Mouse (Mus musculus) MEL (cell line): ENCODE data around the gene Ap3m1. TPM values are rescaled to one million over a fixed set of nuclear protein-coding genes. Genes with fewer than 3 reads are reported as not detected.

Source experiments
- DNase-seq: peaks from one replicate; pipeline ENCODE4 v3.0.0; 2011; ENCODE audit warnings: low read depth, low spot score
- H3K27ac ChIP-seq: 2 replicates; pipeline ENCODE4 v1.5.1; 2012; ENCODE audit warnings: low read depth, mild to moderate bottlenecking, control low read depth, low read length, moderate library complexity; ENCODE audit not compliant: control insufficient read depth
- H3K27me3 ChIP-seq, 2 experiments: fragments of 150-350 bp in 1 of 2; sonication (generic) in 1 of 2; 2 replicates each; pipeline ENCODE4 v1.6.1; 2012; ENCODE audit warnings: low read length in 2 of 2, mild to moderate bottlenecking in 2 of 2, improper control_type of control experiment in 1 of 2, moderate library complexity in 1 of 2; ENCODE audit not compliant: insufficient read depth in 2 of 2, control insufficient read depth in 1 of 2
- H3K36me3 ChIP-seq, 2 experiments: 2 replicates each; pipeline ENCODE4 v1.6.1; 2012 to 2014; ENCODE audit warnings: low read length in 2 of 2, improper control_type of control experiment in 1 of 2, inconsistent platforms in 1 of 2, mild to moderate bottlenecking in 1 of 2; ENCODE audit not compliant: insufficient read depth in 2 of 2, control insufficient read depth in 1 of 2
- H3K4me1 ChIP-seq, 2 experiments: fragments of 150-350 bp in 1 of 2; sonication (generic) in 1 of 2; 2 replicates each; pipeline ENCODE4 v1.6.1; 2012; ENCODE audit warnings: low read length in 2 of 2, improper control_type of control experiment in 1 of 2, mild to moderate bottlenecking in 1 of 2; ENCODE audit not compliant: insufficient read depth in 2 of 2, control insufficient read depth in 1 of 2
- H3K4me3 ChIP-seq, 2 experiments: fragments of 150-350 bp in 1 of 2; sonication (generic) in 1 of 2; 2 replicates each; pipeline ENCODE4 v1.5.1; 2012; ENCODE audit warnings: low read depth in 2 of 2, low read length in 2 of 2, mild to moderate bottlenecking in 2 of 2, moderate library complexity in 2 of 2, control low read depth in 1 of 2, improper control_type of control experiment in 1 of 2; ENCODE audit not compliant: control insufficient read depth in 1 of 2, insufficient read depth in 1 of 2
- H3K79me2 ChIP-seq: 2 replicates; pipeline ENCODE4 v1.6.1; 2012; ENCODE audit warnings: mild to moderate bottlenecking, low read length, moderate library complexity; ENCODE audit not compliant: control insufficient read depth, poor library complexity, insufficient read depth
- H3K9ac ChIP-seq: 2 replicates; pipeline ENCODE4 v1.6.1; 2012; ENCODE audit warnings: low read depth, mild to moderate bottlenecking, control low read depth, low read length, moderate library complexity; ENCODE audit not compliant: control insufficient read depth, poor library complexity, severe bottlenecking
- H3K9me3 ChIP-seq: fragments of 150-350 bp; sonication (generic); replicated peaks from 2 replicates; pipeline ENCODE4 v1.6.1; 2012; ENCODE audit warnings: mild to moderate bottlenecking, low read length, improper control_type of control experiment, moderate library complexity; ENCODE audit not compliant: insufficient read depth
- ELF1 ChIP-seq: IDR thresholded peaks from 2 replicates; pipeline ENCODE4 v1.6.1; 2014; ENCODE audit warnings: low read depth, mild to moderate bottlenecking, inconsistent platforms, low read length, improper control_type of control experiment, moderate library complexity
- ETS1 ChIP-seq: IDR thresholded peaks from 2 replicates; pipeline ENCODE4 v1.6.1; 2012; ENCODE audit warnings: low read depth, mild to moderate bottlenecking, inconsistent platforms, low read length, improper control_type of control experiment, moderate library complexity
- HCFC1 ChIP-seq: IDR thresholded peaks from 2 replicates; pipeline ENCODE4 v1.6.1; 2012; ENCODE audit warnings: low read depth, mild to moderate bottlenecking, inconsistent platforms, low read length, improper control_type of control experiment, moderate library complexity
- MAFK ChIP-seq: IDR thresholded peaks from 2 replicates; pipeline ENCODE4 v1.6.1; 2011; ENCODE audit warnings: low read depth, mild to moderate bottlenecking, low read length, improper control_type of control experiment, borderline replicate concordance
- MAX ChIP-seq: IDR thresholded peaks from 2 replicates; pipeline ENCODE4 v1.6.1; 2011; ENCODE audit warnings: low read length, improper control_type of control experiment
- MAZ ChIP-seq: IDR thresholded peaks from 2 replicates; pipeline ENCODE4 v1.6.1; 2012; ENCODE audit warnings: low read depth, mild to moderate bottlenecking, inconsistent platforms, low read length, improper control_type of control experiment
- MEF2A ChIP-seq: IDR thresholded peaks from 2 replicates; pipeline ENCODE4 v1.6.1; 2014; ENCODE audit warnings: low read depth, mild to moderate bottlenecking, inconsistent platforms, low read length, improper control_type of control experiment; ENCODE audit not compliant: poor library complexity, insufficient replicate concordance, severe bottlenecking; ENCODE audit errors: extremely low read depth
- MXI1 ChIP-seq: IDR thresholded peaks from 2 replicates; pipeline ENCODE4 v1.6.1; 2011; ENCODE audit warnings: mild to moderate bottlenecking, low read depth, low read length, improper control_type of control experiment
- NELFE ChIP-seq: IDR thresholded peaks from 2 replicates; pipeline ENCODE4 v1.6.1; 2011; ENCODE audit warnings: low read depth, low read length, improper control_type of control experiment
- POLR2A ChIP-seq, 2 experiments: IDR thresholded peaks; 2 replicates each; pipeline ENCODE4 v1.6.1; 2011 to 2012; ENCODE audit warnings: low read length in 2 of 2, mild to moderate bottlenecking in 2 of 2, control low read depth in 1 of 2, improper control_type of control experiment in 1 of 2, low read depth in 1 of 2, moderate library complexity in 1 of 2; ENCODE audit not compliant: control insufficient read depth in 1 of 2, insufficient read depth in 1 of 2, poor library complexity in 1 of 2
- POLR2AphosphoS2 ChIP-seq: IDR thresholded peaks from 2 replicates; pipeline ENCODE4 v1.6.1; 2011; ENCODE audit warnings: low read length, improper control_type of control experiment
- POLR2AphosphoS5 ChIP-seq: IDR thresholded peaks from 2 replicates; pipeline ENCODE4 v1.6.1; 2012; ENCODE audit warnings: low read depth, borderline replicate concordance, mild to moderate bottlenecking, inconsistent platforms, low read length, moderate library complexity, mixed read lengths
- SIN3A ChIP-seq: IDR thresholded peaks from 2 replicates; pipeline ENCODE4 v1.6.1; 2012; ENCODE audit warnings: low read length, improper control_type of control experiment, inconsistent platforms
- TCF12 ChIP-seq: IDR thresholded peaks from 2 replicates; pipeline ENCODE4 v1.6.1; 2014; ENCODE audit warnings: low read depth, mild to moderate bottlenecking, inconsistent platforms, low read length, improper control_type of control experiment, moderate library complexity
- USF1 ChIP-seq: IDR thresholded peaks from 2 replicates; pipeline ENCODE4 v1.6.1; 2014; ENCODE audit warnings: low read depth, mild to moderate bottlenecking, inconsistent platforms, low read length, improper control_type of control experiment, moderate library complexity
- USF2 ChIP-seq, 2 experiments: IDR thresholded peaks; 2 replicates each; pipeline ENCODE4 v1.6.1; 2011 to 2012; ENCODE audit warnings: improper control_type of control experiment in 2 of 2, low read length in 2 of 2, borderline replicate concordance in 1 of 2, inconsistent platforms in 1 of 2, low read depth in 1 of 2, mild to moderate bottlenecking in 1 of 2; ENCODE audit not compliant: insufficient read depth in 1 of 2
- ZNF384 ChIP-seq: IDR thresholded peaks from 2 replicates; pipeline ENCODE4 v1.6.1; 2012; ENCODE audit warnings: low read depth, mild to moderate bottlenecking, inconsistent platforms, low read length, improper control_type of control experiment
- polyA plus RNA-seq, 2 experiments: library from polyadenylated mRNA; stranded (reverse) in 1 of 2; unstranded in 1 of 2; fragments of >175 nt in 1 of 2; fragments of >200 nt in 1 of 2; gene quantifications; 2 replicates each; pipeline versions ENCODE4 v1.2.1 to v1.2.4; 2012; ENCODE audit warnings: low replicate concordance in 2 of 2, low read depth in 1 of 2; ENCODE audit not compliant: insufficient read length in 2 of 2, insufficient read depth in 1 of 2, missing spikeins in 1 of 2
- total RNA-seq: library from RNA; depleted of rRNA; stranded (reverse); fragments of 300-350 nt; gene quantifications from 2 replicates; pipeline ENCODE4 v1.2.3, GENCODE M21; 2012

The Ap3m1 gene
- total and polyA plus RNA-seq, 3 experiments = 31.8 to 47.4 TPM; not detected in 1

- peak overlapping the region; percentile 84 to 89 for H3K4me3 ChIP-seq
- H3K36me3 ChIP-seq = peaks cover 0 to 40% of the 10 kb centered on the region in 2 experiments; a peak in 2 of 4 replicates
- peak overlapping the region; percentile 53 for H3K27ac ChIP-seq
- no peaks in the 10 kb centered on the region for H3K9me3 ChIP-seq
- peaks cover 18 to 29% of the 10 kb centered on the region in 2 experiments for H3K4me1 ChIP-seq
- no peak for DNase-seq
- H3K9ac ChIP-seq = peak overlapping the region; percentile 73
- no peaks in the 10 kb centered on the region for H3K27me3 ChIP-seq
- peaks cover 28% of the 10 kb centered on the region for H3K79me2 ChIP-seq
- TF ChIP-seq ZNF384 (peak; percentile 89), ELF1 (no peak)
These were observed 24.3 kb upstream of the Ap3m1 start for GRCm38 (mm10) chr14:21076501-21077194.

DNA sequence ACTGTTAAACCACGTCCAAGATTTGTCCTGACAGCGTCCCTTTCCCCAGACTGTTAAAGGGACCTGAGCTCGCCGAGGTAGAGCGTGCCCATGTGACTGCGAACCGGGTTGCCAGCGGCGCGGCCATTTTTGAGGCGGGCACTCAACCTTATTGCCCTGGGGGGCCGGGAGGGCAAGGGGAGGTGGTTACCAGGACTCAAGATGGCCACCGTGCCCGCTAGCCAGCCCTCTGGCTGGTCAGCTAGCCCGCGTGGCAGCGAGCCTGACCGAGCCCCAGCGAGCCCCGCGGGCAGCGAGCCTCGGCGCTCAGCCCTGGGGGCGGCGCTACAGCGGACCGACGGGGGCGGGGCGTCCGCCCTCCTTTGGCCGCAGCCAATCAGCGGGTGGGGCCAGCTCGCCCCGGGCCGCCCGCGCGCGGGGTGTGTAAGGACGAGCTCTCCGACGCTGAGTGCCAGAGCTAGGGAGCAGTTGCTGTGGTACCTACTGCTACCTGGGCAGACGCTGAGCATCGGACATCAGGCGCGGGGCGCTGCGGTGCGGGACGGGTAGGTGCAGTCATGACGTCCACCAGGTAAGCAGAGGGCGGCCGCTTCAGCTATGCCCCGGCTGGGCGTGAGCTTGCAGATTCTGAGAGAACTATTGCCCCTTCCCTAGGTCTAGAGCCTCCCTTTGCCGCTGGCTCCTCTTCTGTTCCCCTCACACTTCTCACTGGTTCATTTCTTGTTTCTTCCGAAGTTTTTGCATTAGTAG, 23.6 kb upstream of the Ap3m1 start:
- Histone ChIP-seq H3K4me3 (peak overlapping the region; percentile 84 to 89), H3K9ac (peak overlapping the region; percentile 83), H3K27me3 (no peaks in the 10 kb centered on the region), H3K79me2 (peaks cover 31% of the 10 kb centered on the region), H3K36me3 (peaks cover 0 to 42% of the 10 kb centered on the region in 2 experiments; a peak in 2 of 4 replicates), H3K27ac (peak overlapping the region; percentile 98), H3K4me1 (peaks cover 18 to 29% of the 10 kb centered on the region in 2 experiments), H3K9me3 (no peaks in the 10 kb centered on the region)
- DNase-seq = peak; percentile 91
- TF ChIP-seq POLR2AphosphoS5 (no peak), MAZ (no peak), TCF12 (peak; percentile 11; the same call in 1 of the 2 replicates), MEF2A (no peak), SIN3A (peak; percentile 75; the same call in 1 of the 2 replicates), MXI1 (peak; percentile 91; the same call in 1 of the 2 replicates), POLR2A (IDR thresholded peaks at IDR 0.05; ENCODE audit: control insufficient read depth in 1 of 2, insufficient read depth in 1 of 2, low read depth in 1 of 2, low read length in 2 of 2, poor library complexity in 1 of 2) (peak; percentile 80 to 84), HCFC1 (0 out of 2 replicates have a peak, but pooled peaks have one; percentile 56), MAX (peak; percentile 45; the same call in 1 of the 2 replicates), POLR2AphosphoS2 (peak; percentile 31; the same call in 1 of the 2 replicates), MAFK (no peak), NELFE (peak; percentile 48; the same call in 1 of the 2 replicates), USF1 (peak; percentile 90), USF2 (IDR thresholded peaks at IDR 0.05; ENCODE audit: borderline replicate concordance in 1 of 2, insufficient read depth in 1 of 2, low read depth in 1 of 2, low read length in 2 of 2) (peak in 1 of 2 experiments; percentile 58; a peak in 1 of 4 replicates), ETS1 (0 out of 2 replicates have a peak, but pooled peaks have one; percentile 19)
